Mouse (Mus musculus): ENCODE measurements around the gene Rab22a. TPM values are rescaled to one million over a fixed set of nuclear protein-coding genes. Genes with fewer than 3 reads are reported as not detected.

Gene Rab22a
- polyA plus RNA-seq, 1 experiment from 2014 or later, result 35.5 TPM

GRCm38 (mm10) chr2:173679217-173679616 is 19.7 kb downstream of the Rab22a start:
- Histone ChIP-seq H3K27ac (ENCODE audit: low read length) (no peak overlapping the region), H3K4me1 (ENCODE audit: control insufficient read depth, insufficient read depth, low read length) (no peaks in the 10 kb centered on the region), H3K9me3 (ENCODE audit: control insufficient read depth, low read depth, low read length) (no peaks in the 10 kb centered on the region), H3K4me2 (replicated peaks; ENCODE audit: low read depth, low read length) (no peak overlapping the region), H3K9ac (replicated peaks; ENCODE audit: low read depth, low read length) (no peak overlapping the region), H3K4me3 (ENCODE audit: low read depth, low read length) (no peak overlapping the region), H3K36me3 (ENCODE audit: control insufficient read depth, insufficient read depth, low read length) (peaks cover 6% of the 10 kb centered on the region; the same call in 1 of the 2 replicates), H3K27me3 (ENCODE audit: control insufficient read depth, insufficient read depth, low read length) (no peaks in the 10 kb centered on the region)
- WGBS, result 57% methylated on average over 3 of the region's 3 CpGs
- ATAC-seq (ENCODE audit: insufficient number of reproducible peaks, insufficient read depth, low FRiP score, low read depth), result no peak

GRCm38 (mm10) chr2:173680153-173680552 is 20.6 kb downstream of the Rab22a start:
- Histone ChIP-seq H3K9ac (replicated peaks; ENCODE audit: low read depth, low read length) (no peak overlapping the region), H3K27ac (ENCODE audit: low read length) (no peak overlapping the region), H3K4me1 (ENCODE audit: control insufficient read depth, insufficient read depth, low read length) (no peaks in the 10 kb centered on the region), H3K36me3 (ENCODE audit: control insufficient read depth, insufficient read depth, low read length) (peaks cover 6% of the 10 kb centered on the region; the same call in 1 of the 2 replicates), H3K9me3 (ENCODE audit: control insufficient read depth, low read depth, low read length) (no peaks in the 10 kb centered on the region), H3K4me2 (replicated peaks; ENCODE audit: low read depth, low read length) (no peak overlapping the region), H3K4me3 (ENCODE audit: low read depth, low read length) (no peak overlapping the region), H3K27me3 (ENCODE audit: control insufficient read depth, insufficient read depth, low read length) (no peaks in the 10 kb centered on the region)
- ATAC-seq (ENCODE audit: insufficient number of reproducible peaks, insufficient read depth, low FRiP score, low read depth), result no peak
- 68% methylated on average over 1 of the region's 1 CpGs for WGBS

GRCm38 (mm10) chr2:173682773-173683172 is 23.2 kb downstream of the Rab22a start:
- ATAC-seq (ENCODE audit: insufficient number of reproducible peaks, insufficient read depth, low FRiP score, low read depth), result no peak
- H3K4me2 ChIP-seq (replicated peaks; ENCODE audit: low read depth, low read length), result no peak overlapping the region
- H3K36me3 ChIP-seq (ENCODE audit: control insufficient read depth, insufficient read depth, low read length), result peaks cover 6% of the 10 kb centered on the region; the same call in 1 of the 2 replicates
- no peak overlapping the region for H3K9ac ChIP-seq (replicated peaks; ENCODE audit: low read depth, low read length)
- no peaks in the 10 kb centered on the region for H3K9me3 ChIP-seq (ENCODE audit: control insufficient read depth, low read depth, low read length)
- H3K4me3 ChIP-seq (ENCODE audit: low read depth, low read length), result no peak overlapping the region
- H3K27ac ChIP-seq (ENCODE audit: low read length), result no peak overlapping the region
- no peaks in the 10 kb centered on the region for H3K27me3 ChIP-seq (ENCODE audit: control insufficient read depth, insufficient read depth, low read length)
- 0 out of 2 replicates have a peak, but pooled peaks cover 2% of the 10 kb centered on the region for H3K4me1 ChIP-seq (ENCODE audit: control insufficient read depth, insufficient read depth, low read length)
- WGBS, result 62% methylated on average over 10 of the region's 10 CpGs

- Histone ChIP-seq H3K36me3 (ENCODE audit: control insufficient read depth, insufficient read depth, low read length) (peaks cover 26% of the 10 kb centered on the region), H3K4me3 (ENCODE audit: low read depth, low read length) (no peak overlapping the region), H3K27ac (ENCODE audit: low read length) (no peak overlapping the region), H3K4me2 (replicated peaks; ENCODE audit: low read depth, low read length) (no peak overlapping the region), H3K9ac (replicated peaks; ENCODE audit: low read depth, low read length) (no peak overlapping the region), H3K9me3 (ENCODE audit: control insufficient read depth, low read depth, low read length) (no peaks in the 10 kb centered on the region), H3K4me1 (ENCODE audit: control insufficient read depth, insufficient read depth, low read length) (0 out of 2 replicates have a peak, but pooled peaks cover 2% of the 10 kb centered on the region), H3K27me3 (ENCODE audit: control insufficient read depth, insufficient read depth, low read length) (no peaks in the 10 kb centered on the region)
- 88% methylated on average over 3 of the region's 3 CpGs for WGBS
- ATAC-seq (ENCODE audit: insufficient number of reproducible peaks, insufficient read depth, low FRiP score, low read depth), result no peak
These were observed 26.3 kb downstream of the Rab22a start for GRCm38 (mm10) chr2:173685781-173686361.

GRCm38 (mm10) chr2:173687363-173687762 is 27.8 kb downstream of the Rab22a start:
- H3K36me3 ChIP-seq (ENCODE audit: control insufficient read depth, insufficient read depth, low read length), result peaks cover 26% of the 10 kb centered on the region
- no peaks in the 10 kb centered on the region for H3K9me3 ChIP-seq (ENCODE audit: control insufficient read depth, low read depth, low read length)
- H3K4me1 ChIP-seq (ENCODE audit: control insufficient read depth, insufficient read depth, low read length), result 0 out of 2 replicates have a peak, but pooled peaks cover 2% of the 10 kb centered on the region
- WGBS, result 79% methylated on average over 5 of the region's 5 CpGs
- H3K9ac ChIP-seq (replicated peaks; ENCODE audit: low read depth, low read length), result no peak overlapping the region
- no peak overlapping the region for H3K27ac ChIP-seq (ENCODE audit: low read length)
- H3K4me2 ChIP-seq (replicated peaks; ENCODE audit: low read depth, low read length), result no peak overlapping the region
- no peak for ATAC-seq (ENCODE audit: insufficient number of reproducible peaks, insufficient read depth, low FRiP score, low read depth)
- no peaks in the 10 kb centered on the region for H3K27me3 ChIP-seq (ENCODE audit: control insufficient read depth, insufficient read depth, low read length)
- H3K4me3 ChIP-seq (ENCODE audit: low read depth, low read length), result no peak overlapping the region

GRCm38 (mm10) chr2:173689835-173690234 is 30.3 kb downstream of the Rab22a start:
- Histone ChIP-seq H3K27ac (ENCODE audit: low read length) (no peak overlapping the region), H3K4me1 (ENCODE audit: control insufficient read depth, insufficient read depth, low read length) (0 out of 2 replicates have a peak, but pooled peaks cover 2% of the 10 kb centered on the region), H3K4me2 (replicated peaks; ENCODE audit: low read depth, low read length) (no peak overlapping the region), H3K4me3 (ENCODE audit: low read depth, low read length) (no peak overlapping the region), H3K9me3 (ENCODE audit: control insufficient read depth, low read depth, low read length) (no peaks in the 10 kb centered on the region), H3K36me3 (ENCODE audit: control insufficient read depth, insufficient read depth, low read length) (peaks cover 20% of the 10 kb centered on the region), H3K27me3 (ENCODE audit: control insufficient read depth, insufficient read depth, low read length) (no peaks in the 10 kb centered on the region), H3K9ac (replicated peaks; ENCODE audit: low read depth, low read length) (no peak overlapping the region)
- no peak for ATAC-seq (ENCODE audit: insufficient number of reproducible peaks, insufficient read depth, low FRiP score, low read depth)

- peaks cover 34% of the 10 kb centered on the region for H3K36me3 ChIP-seq (ENCODE audit: control insufficient read depth, insufficient read depth, low read length)
- H3K27ac ChIP-seq (ENCODE audit: low read length), result no peak overlapping the region
- no peak; the same call in 1 of the 2 replicates for ATAC-seq (ENCODE audit: insufficient number of reproducible peaks, insufficient read depth, low FRiP score, low read depth)
- WGBS, result 75% methylated on average over 6 of the region's 6 CpGs
- no peak overlapping the region for H3K4me2 ChIP-seq (replicated peaks; ENCODE audit: low read depth, low read length)
- no peak overlapping the region for H3K4me3 ChIP-seq (ENCODE audit: low read depth, low read length)
- H3K9me3 ChIP-seq (ENCODE audit: control insufficient read depth, low read depth, low read length), result no peaks in the 10 kb centered on the region
- H3K27me3 ChIP-seq (ENCODE audit: control insufficient read depth, insufficient read depth, low read length), result no peaks in the 10 kb centered on the region
- H3K4me1 ChIP-seq (ENCODE audit: control insufficient read depth, insufficient read depth, low read length), result no peaks in the 10 kb centered on the region
- no peak overlapping the region for H3K9ac ChIP-seq (replicated peaks; ENCODE audit: low read depth, low read length)
These were observed 32.2 kb downstream of the Rab22a start for GRCm38 (mm10) chr2:173691748-173692147.

GRCm38 (mm10) chr2:173692693-173693092 is 33.1 kb downstream of the Rab22a start:
- 90% methylated on average over 2 of the region's 2 CpGs for WGBS
- H3K4me3 ChIP-seq (ENCODE audit: low read depth, low read length), result no peak overlapping the region
- no peaks in the 10 kb centered on the region for H3K27me3 ChIP-seq (ENCODE audit: control insufficient read depth, insufficient read depth, low read length)
- H3K9me3 ChIP-seq (ENCODE audit: control insufficient read depth, low read depth, low read length), result no peaks in the 10 kb centered on the region
- H3K4me1 ChIP-seq (ENCODE audit: control insufficient read depth, insufficient read depth, low read length), result no peaks in the 10 kb centered on the region
- no peak overlapping the region for H3K27ac ChIP-seq (ENCODE audit: low read length)
- H3K9ac ChIP-seq (replicated peaks; ENCODE audit: low read depth, low read length), result no peak overlapping the region
- no peak overlapping the region for H3K4me2 ChIP-seq (replicated peaks; ENCODE audit: low read depth, low read length)
- ATAC-seq (ENCODE audit: insufficient number of reproducible peaks, insufficient read depth, low FRiP score, low read depth), result no peak
- H3K36me3 ChIP-seq (ENCODE audit: control insufficient read depth, insufficient read depth, low read length), result peaks cover 43% of the 10 kb centered on the region

- WGBS, result 81% methylated on average over 3 of the region's 3 CpGs
- Histone ChIP-seq H3K9ac (replicated peaks; ENCODE audit: low read depth, low read length) (no peak overlapping the region), H3K4me2 (replicated peaks; ENCODE audit: low read depth, low read length) (no peak overlapping the region), H3K4me3 (ENCODE audit: low read depth, low read length) (no peak overlapping the region), H3K4me1 (ENCODE audit: control insufficient read depth, insufficient read depth, low read length) (peaks cover 9% of the 10 kb centered on the region), H3K27me3 (ENCODE audit: control insufficient read depth, insufficient read depth, low read length) (no peaks in the 10 kb centered on the region), H3K36me3 (ENCODE audit: control insufficient read depth, insufficient read depth, low read length) (peaks cover 54% of the 10 kb centered on the region), H3K27ac (ENCODE audit: low read length) (no peak overlapping the region), H3K9me3 (ENCODE audit: control insufficient read depth, low read depth, low read length) (no peaks in the 10 kb centered on the region)
- no peak for ATAC-seq (ENCODE audit: insufficient number of reproducible peaks, insufficient read depth, low FRiP score, low read depth)
These were observed 39.3 kb downstream of the Rab22a start for GRCm38 (mm10) chr2:173698850-173699249.

All from stomach, embryonic 14.5 days (tissue).